Mouse (Mus musculus): ENCODE results near the gene Mecr. TPM values are rescaled to one million over a fixed set of nuclear protein-coding genes. Genes with fewer than 3 reads are reported as not detected.
A peak's percentile ranks its signal among the peaks of the same experiment; 100 is the strongest.

Gene Mecr
- polyA plus RNA-seq, 1 experiment from 2014 or later = 29.9 TPM

GRCm38 (mm10) chr4:131829123-131829522 lies 14.1 kb upstream of the Mecr start:
- Histone ChIP-seq H3K27me3 (ENCODE audit: control insufficient read depth, insufficient read depth, low read length) (no peaks in the 10 kb centered on the region), H3K27ac (replicated peaks; ENCODE audit: low read depth, low read length) (no peak overlapping the region), H3K36me3 (ENCODE audit: control insufficient read depth, insufficient read depth, low read length) (no peaks in the 10 kb centered on the region), H3K9me3 (ENCODE audit: control insufficient read depth, low read length) (no peaks in the 10 kb centered on the region), H3K9ac (replicated peaks; ENCODE audit: low read length) (no peak overlapping the region), H3K4me2 (ENCODE audit: low read length) (no peak overlapping the region), H3K4me3 (replicated peaks; ENCODE audit: low read depth, low read length) (no peak overlapping the region), H3K4me1 (ENCODE audit: control insufficient read depth, insufficient read depth, low read length) (peaks cover 13% of the 10 kb centered on the region)
- 76% methylated on average over 8 of the region's 8 CpGs for WGBS
- ATAC-seq (ENCODE audit: low FRiP score, low TSS enrichment) = no peak
- no peak for DNase-seq

GRCm38 (mm10) chr4:131831546-131832045 lies 11.7 kb upstream of the Mecr start:
- Histone ChIP-seq H3K4me1 (ENCODE audit: control insufficient read depth, insufficient read depth, low read length) (peaks cover 18% of the 10 kb centered on the region), H3K4me3 (replicated peaks; ENCODE audit: low read depth, low read length) (no peak overlapping the region), H3K27ac (replicated peaks; ENCODE audit: low read depth, low read length) (no peak overlapping the region), H3K9me3 (ENCODE audit: control insufficient read depth, low read length) (no peaks in the 10 kb centered on the region), H3K36me3 (ENCODE audit: control insufficient read depth, insufficient read depth, low read length) (no peaks in the 10 kb centered on the region), H3K4me2 (ENCODE audit: low read length) (no peak overlapping the region), H3K9ac (replicated peaks; ENCODE audit: low read length) (no peak overlapping the region), H3K27me3 (ENCODE audit: control insufficient read depth, insufficient read depth, low read length) (peaks cover 16% of the 10 kb centered on the region)
- WGBS = 84% methylated on average over 5 of the region's 5 CpGs
- ATAC-seq (ENCODE audit: low FRiP score, low TSS enrichment) (no peak), DNase-seq (no peak)

GRCm38 (mm10) chr4:131832759-131833407 lies 10.4 kb upstream of the Mecr start:
- DNase-seq = no peak
- H3K9ac ChIP-seq (replicated peaks; ENCODE audit: low read length) = no peak overlapping the region
- H3K4me1 ChIP-seq (ENCODE audit: control insufficient read depth, insufficient read depth, low read length) = peaks cover 11% of the 10 kb centered on the region; the same call in 1 of the 2 replicates
- peaks cover 22% of the 10 kb centered on the region for H3K27me3 ChIP-seq (ENCODE audit: control insufficient read depth, insufficient read depth, low read length)
- WGBS = 78% methylated on average over 3 of the region's 3 CpGs
- no peak overlapping the region for H3K4me3 ChIP-seq (replicated peaks; ENCODE audit: low read depth, low read length)
- no peak overlapping the region for H3K27ac ChIP-seq (replicated peaks; ENCODE audit: low read depth, low read length)
- H3K9me3 ChIP-seq (ENCODE audit: control insufficient read depth, low read length) = no peaks in the 10 kb centered on the region
- H3K4me2 ChIP-seq (ENCODE audit: low read length) = no peak overlapping the region
- no peak for ATAC-seq (ENCODE audit: low FRiP score, low TSS enrichment)
- H3K36me3 ChIP-seq (ENCODE audit: control insufficient read depth, insufficient read depth, low read length) = no peaks in the 10 kb centered on the region

GRCm38 (mm10) chr4:131833971-131834609 lies 9.2 kb upstream of the Mecr start:
- H3K27ac ChIP-seq (replicated peaks; ENCODE audit: low read depth, low read length) = no peak overlapping the region
- no peaks in the 10 kb centered on the region for H3K9me3 ChIP-seq (ENCODE audit: control insufficient read depth, low read length)
- WGBS = 25% methylated on average over 9 of the region's 9 CpGs
- ATAC-seq (ENCODE audit: low FRiP score, low TSS enrichment) (no peak), DNase-seq (peak; percentile 70)
- peaks cover 11% of the 10 kb centered on the region; the same call in 1 of the 2 replicates for H3K4me1 ChIP-seq (ENCODE audit: control insufficient read depth, insufficient read depth, low read length)
- H3K27me3 ChIP-seq (ENCODE audit: control insufficient read depth, insufficient read depth, low read length) = peaks cover 22% of the 10 kb centered on the region
- H3K4me3 ChIP-seq (replicated peaks; ENCODE audit: low read depth, low read length) = no peak overlapping the region
- H3K36me3 ChIP-seq (ENCODE audit: control insufficient read depth, insufficient read depth, low read length) = no peaks in the 10 kb centered on the region
- H3K9ac ChIP-seq (replicated peaks; ENCODE audit: low read length) = no peak overlapping the region
- no peak overlapping the region for H3K4me2 ChIP-seq (ENCODE audit: low read length)

GRCm38 (mm10) chr4:131836351-131836881 lies 6.9 kb upstream of the Mecr start:
- no peaks in the 10 kb centered on the region for H3K9me3 ChIP-seq (ENCODE audit: control insufficient read depth, low read length)
- H3K4me1 ChIP-seq (ENCODE audit: control insufficient read depth, insufficient read depth, low read length) = peaks cover 11% of the 10 kb centered on the region; the same call in 1 of the 2 replicates
- H3K4me3 ChIP-seq (replicated peaks; ENCODE audit: low read depth, low read length) = peak overlapping the region; percentile 59
- under 1% methylated on average over 39 of the region's 39 CpGs for WGBS
- H3K27ac ChIP-seq (replicated peaks; ENCODE audit: low read depth, low read length) = no peak overlapping the region
- H3K4me2 ChIP-seq (ENCODE audit: low read length) = peak overlapping the region; percentile 99
- H3K36me3 ChIP-seq (ENCODE audit: control insufficient read depth, insufficient read depth, low read length) = no peaks in the 10 kb centered on the region
- peaks cover 22% of the 10 kb centered on the region for H3K27me3 ChIP-seq (ENCODE audit: control insufficient read depth, insufficient read depth, low read length)
- peak overlapping the region; percentile 68 for H3K9ac ChIP-seq (replicated peaks; ENCODE audit: low read length)
- DNase-seq (peak; percentile 53), ATAC-seq (ENCODE audit: low FRiP score, low TSS enrichment) (no peak)

GRCm38 (mm10) chr4:131836891-131837491 lies 6.3 kb upstream of the Mecr start:
- peaks cover 11% of the 10 kb centered on the region; the same call in 1 of the 2 replicates for H3K4me1 ChIP-seq (ENCODE audit: control insufficient read depth, insufficient read depth, low read length)
- peak; percentile 28; the same call in 1 of the 2 replicates for ATAC-seq (ENCODE audit: low FRiP score, low TSS enrichment)
- H3K9ac ChIP-seq (replicated peaks; ENCODE audit: low read length) = peak overlapping the region; percentile 68
- peaks cover 22% of the 10 kb centered on the region for H3K27me3 ChIP-seq (ENCODE audit: control insufficient read depth, insufficient read depth, low read length)
- under 1% methylated on average over 74 of the region's 76 CpGs for WGBS
- peak; percentile 73 for DNase-seq
- H3K4me2 ChIP-seq (ENCODE audit: low read length) = peak overlapping the region; percentile 99
- no peaks in the 10 kb centered on the region for H3K9me3 ChIP-seq (ENCODE audit: control insufficient read depth, low read length)
- no peaks in the 10 kb centered on the region for H3K36me3 ChIP-seq (ENCODE audit: control insufficient read depth, insufficient read depth, low read length)
- no peak overlapping the region for H3K27ac ChIP-seq (replicated peaks; ENCODE audit: low read depth, low read length)
- H3K4me3 ChIP-seq (replicated peaks; ENCODE audit: low read depth, low read length) = peak overlapping the region; percentile 59

- H3K36me3 ChIP-seq (ENCODE audit: control insufficient read depth, insufficient read depth, low read length) = no peaks in the 10 kb centered on the region
- ATAC-seq (ENCODE audit: low FRiP score, low TSS enrichment) (peak; percentile 85), DNase-seq (peak; percentile 93)
- H3K27ac ChIP-seq (replicated peaks; ENCODE audit: low read depth, low read length) = 0 out of 2 replicates have a peak within 1 kb of the TSS, but pooled peaks have one; percentile 5
- H3K9me3 ChIP-seq (ENCODE audit: control insufficient read depth, low read length) = no peaks in the 10 kb centered on the region
- H3K27me3 ChIP-seq (ENCODE audit: control insufficient read depth, insufficient read depth, low read length) = peaks cover 22% of the 10 kb centered on the region
- peak within 1 kb of the TSS; percentile 68 for H3K9ac ChIP-seq (replicated peaks; ENCODE audit: low read length)
- H3K4me1 ChIP-seq (ENCODE audit: control insufficient read depth, insufficient read depth, low read length) = peaks cover 11% of the 10 kb centered on the region; the same call in 1 of the 2 replicates
- peak within 1 kb of the TSS; percentile 59 for H3K4me3 ChIP-seq (replicated peaks; ENCODE audit: low read depth, low read length)
- H3K4me2 ChIP-seq (ENCODE audit: low read length) = peak within 1 kb of the TSS; percentile 99
- under 1% methylated on average over 72 of the region's 72 CpGs for WGBS
Measured at GRCm38 (mm10) chr4:131837872-131838524, 5.3 kb upstream of the Mecr start, which contains the start of gene Ptpru. TSS of gene Ptpru (minus strand) at chr4:131838288.

Measured in midbrain, embryonic 14.5 days (tissue).